Mouse (Mus musculus): ENCODE measurements around the gene Ifitm5.

DNA sequence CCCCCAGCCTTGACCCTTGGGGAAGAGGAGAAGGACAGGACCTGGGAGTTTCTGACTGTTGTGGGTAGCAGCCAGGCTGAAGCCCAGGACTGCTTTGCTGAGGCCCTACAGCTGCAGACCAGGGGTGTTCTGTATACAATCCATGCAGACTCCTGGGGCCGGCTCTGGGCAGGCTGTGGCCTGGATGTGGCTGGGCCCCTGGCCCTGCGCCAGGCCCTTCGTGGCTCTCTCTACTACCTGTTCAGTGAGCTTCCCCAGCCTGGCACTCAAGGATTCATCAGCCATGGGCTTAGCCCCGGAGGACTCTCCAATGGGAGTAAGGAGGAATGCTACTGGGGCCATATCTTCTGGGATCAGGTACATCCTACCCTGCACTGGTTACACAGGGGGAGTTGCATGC, 6.7 kb downstream of the Ifitm5 start:
- no peak for TF ChIP-seq TAL1 (IDR thresholded peaks at IDR 0.05; ENCODE audit: low read length)
- no peak for TF ChIP-seq GATA1 (IDR thresholded peaks at IDR 0.05; ENCODE audit: low read length)
